Mouse (Mus musculus): Measurements from ENCODE around the gene Rnf187. TPM values are rescaled to one million over a fixed set of nuclear protein-coding genes. Genes with fewer than 3 reads are reported as not detected.

Gene Rnf187
- total and polyA plus RNA-seq, 3 experiments, result 280 to 3,830 (median 337) TPM

GRCm38 (mm10) chr11:58959186-58959825, 20.6 kb upstream of the Rnf187 start:
- no peak overlapping the region for H3K4me3 ChIP-seq (ENCODE audit: control insufficient read depth in 1 of 2, insufficient read depth in 1 of 2, low read depth in 2 of 2, low read length in 2 of 2)
- no peaks in the 10 kb centered on the region for H3K9me3 ChIP-seq (replicated peaks; ENCODE audit: insufficient read depth, low read length)
- TF ChIP-seq ETS1 (IDR thresholded peaks at IDR 0.05; ENCODE audit: low read depth, low read length), result no peak
- TF ChIP-seq MYB (IDR thresholded peaks at IDR 0.05; ENCODE audit: low read depth, low read length), result no peak
- no peak for TF ChIP-seq CHD2 (IDR thresholded peaks at IDR 0.05; ENCODE audit: low read length)
- no peak for TF ChIP-seq GABPA (IDR thresholded peaks at IDR 0.05; ENCODE audit: low read depth, low read length)
- TF ChIP-seq BHLHE40 (IDR thresholded peaks at IDR 0.05; ENCODE audit: borderline replicate concordance, low read depth, low read length), result no peak
- no peak for TF ChIP-seq E2F4 (IDR thresholded peaks at IDR 0.05; ENCODE audit: borderline replicate concordance, low read depth, low read length)
- no peak for TF ChIP-seq EP300 (IDR thresholded peaks at IDR 0.05; ENCODE audit: low read depth in 1 of 2, low read length in 2 of 2)
- no peak for TF ChIP-seq USF2 (IDR thresholded peaks at IDR 0.05; ENCODE audit: borderline replicate concordance in 1 of 2, insufficient read depth in 1 of 2, low read depth in 1 of 2, low read length in 2 of 2)
- TF ChIP-seq RAD21 (IDR thresholded peaks at IDR 0.05; ENCODE audit: low read depth, low read length), result no peak
- no peak for TF ChIP-seq ELF1 (IDR thresholded peaks at IDR 0.05; ENCODE audit: low read depth, low read length)
- TF ChIP-seq MYC (IDR thresholded peaks at IDR 0.05; ENCODE audit: low read depth, low read length), result no peak
- TF ChIP-seq CHD1 (IDR thresholded peaks at IDR 0.05; ENCODE audit: low read depth, low read length), result no peak
- TF ChIP-seq MEF2A (IDR thresholded peaks at IDR 0.05; ENCODE audit: extremely low read depth, insufficient replicate concordance, low read depth, low read length, poor library complexity, severe bottlenecking), result no peak
- no peak for TF ChIP-seq POLR2A (IDR thresholded peaks at IDR 0.05; ENCODE audit: control insufficient read depth in 1 of 2, insufficient read depth in 1 of 2, low read depth in 1 of 2, low read length in 2 of 2, poor library complexity in 1 of 2)
- no peak for TF ChIP-seq NELFE (IDR thresholded peaks at IDR 0.05; ENCODE audit: low read depth, low read length)
- H3K79me2 ChIP-seq (ENCODE audit: control insufficient read depth, insufficient read depth, low read length, poor library complexity), result peaks cover 11% of the 10 kb centered on the region
- H3K27ac ChIP-seq (ENCODE audit: control insufficient read depth, low read depth, low read length), result no peak overlapping the region
- no peak overlapping the region for H3K9ac ChIP-seq (ENCODE audit: control insufficient read depth, low read depth, low read length, poor library complexity, severe bottlenecking)
- H3K4me1 ChIP-seq (ENCODE audit: control insufficient read depth in 1 of 2, insufficient read depth in 2 of 2, low read length in 2 of 2), result peaks cover 5% of the 10 kb centered on the region in 2 experiments; a peak in 3 of 4 replicates
- no peak for DNase-seq (ENCODE audit: low read depth, low spot score)
- H3K27me3 ChIP-seq (ENCODE audit: control insufficient read depth in 1 of 2, insufficient read depth in 2 of 2, low read length in 2 of 2), result no peaks in the 10 kb centered on the region
- peaks cover 0 to 10% of the 10 kb centered on the region in 2 experiments; a peak in 2 of 4 replicates for H3K36me3 ChIP-seq (ENCODE audit: control insufficient read depth in 1 of 2, insufficient read depth in 2 of 2, low read length in 2 of 2)

- Histone ChIP-seq H3K36me3 (ENCODE audit: control insufficient read depth in 1 of 2, insufficient read depth in 2 of 2, low read length in 2 of 2) (peaks cover 0 to 10% of the 10 kb centered on the region in 2 experiments; a peak in 2 of 4 replicates), H3K27me3 (ENCODE audit: control insufficient read depth in 1 of 2, insufficient read depth in 2 of 2, low read length in 2 of 2) (no peaks in the 10 kb centered on the region), H3K9me3 (replicated peaks; ENCODE audit: insufficient read depth, low read length) (no peaks in the 10 kb centered on the region), H3K4me1 (ENCODE audit: control insufficient read depth in 1 of 2, insufficient read depth in 2 of 2, low read length in 2 of 2) (peaks cover 5 to 8% of the 10 kb centered on the region in 2 experiments; a peak in 3 of 4 replicates), H3K9ac (ENCODE audit: control insufficient read depth, low read depth, low read length, poor library complexity, severe bottlenecking) (no peak overlapping the region), H3K4me3 (ENCODE audit: control insufficient read depth in 1 of 2, insufficient read depth in 1 of 2, low read depth in 2 of 2, low read length in 2 of 2) (no peak overlapping the region), H3K79me2 (ENCODE audit: control insufficient read depth, insufficient read depth, low read length, poor library complexity) (peaks cover 11% of the 10 kb centered on the region), H3K27ac (ENCODE audit: control insufficient read depth, low read depth, low read length) (no peak overlapping the region)
- no peak for DNase-seq (ENCODE audit: low read depth, low spot score)
- no peak for TF ChIP-seq USF2 (IDR thresholded peaks at IDR 0.05; ENCODE audit: borderline replicate concordance in 1 of 2, insufficient read depth in 1 of 2, low read depth in 1 of 2, low read length in 2 of 2)
- no peak for TF ChIP-seq ZMIZ1 (IDR thresholded peaks at IDR 0.05; ENCODE audit: low read depth, low read length)
- TF ChIP-seq CTCF (IDR thresholded peaks at IDR 0.05 in 2 of 3, conservative IDR thresholded peaks at IDR 0.05 in 1 of 3; ENCODE audit: control insufficient read depth in 1 of 3, insufficient read depth in 1 of 3, low read depth in 2 of 3, low read length in 3 of 3, poor library complexity in 1 of 3, severe bottlenecking in 1 of 3), result no peak
- TF ChIP-seq MEF2A (IDR thresholded peaks at IDR 0.05; ENCODE audit: extremely low read depth, insufficient replicate concordance, low read depth, low read length, poor library complexity, severe bottlenecking), result no peak
- no peak for TF ChIP-seq GATA1 (IDR thresholded peaks at IDR 0.05; ENCODE audit: low read depth, low read length)
- TF ChIP-seq TCF12 (IDR thresholded peaks at IDR 0.05; ENCODE audit: low read depth, low read length), result no peak
- TF ChIP-seq USF1 (IDR thresholded peaks at IDR 0.05; ENCODE audit: low read depth, low read length), result no peak
- TF ChIP-seq NELFE (IDR thresholded peaks at IDR 0.05; ENCODE audit: low read depth, low read length), result no peak
- TF ChIP-seq MAFK (IDR thresholded peaks at IDR 0.05; ENCODE audit: borderline replicate concordance, low read depth, low read length), result no peak
- TF ChIP-seq MAX (IDR thresholded peaks at IDR 0.05; ENCODE audit: low read length), result no peak
- TF ChIP-seq SMC3 (IDR thresholded peaks at IDR 0.05; ENCODE audit: low read depth, low read length), result no peak
- no peak for TF ChIP-seq MAZ (IDR thresholded peaks at IDR 0.05; ENCODE audit: low read depth, low read length)
- no peak for TF ChIP-seq ELF1 (IDR thresholded peaks at IDR 0.05; ENCODE audit: low read depth, low read length)
- TF ChIP-seq MXI1 (IDR thresholded peaks at IDR 0.05; ENCODE audit: low read depth, low read length), result no peak
- TF ChIP-seq MYB (IDR thresholded peaks at IDR 0.05; ENCODE audit: low read depth, low read length), result no peak
Observed at GRCm38 (mm10) chr11:58958536-58958935, 19.8 kb upstream of the Rnf187 start.

Data from MEL (cell line).